Mouse (Mus musculus): ENCODE measurements around the gene Ctnnd2. TPM values are rescaled to one million over a fixed set of nuclear protein-coding genes. Genes with fewer than 3 reads are reported as not detected.
A peak's percentile ranks its signal among the peaks of the same experiment; 100 is the strongest.

Ctnnd2 gene
- polyA plus RNA-seq, 1 experiment from 2014 or later, result 2.0 TPM

GRCm38 (mm10) chr15:31023766-31024165 is 851.4 kb downstream of the Ctnnd2 start:
- Histone ChIP-seq H3K27ac (no peak overlapping the region), H3K36me3 (no peaks in the 10 kb centered on the region), H3K4me1 (replicated peaks) (no peaks in the 10 kb centered on the region), H3K27me3 (replicated peaks) (no peaks in the 10 kb centered on the region), H3K9ac (no peak overlapping the region), H3K9me3 (no peaks in the 10 kb centered on the region), H3K4me3 (replicated peaks) (no peak overlapping the region), H3K4me2 (replicated peaks) (no peak overlapping the region)
- no peak for ATAC-seq
- WGBS, result 84% methylated on average over 5 of the region's 5 CpGs

- H3K27me3 ChIP-seq (replicated peaks), result no peaks in the 10 kb centered on the region
- H3K36me3 ChIP-seq, result no peaks in the 10 kb centered on the region
- H3K4me1 ChIP-seq (replicated peaks), result no peaks in the 10 kb centered on the region
- H3K4me3 ChIP-seq (replicated peaks), result no peak overlapping the region
- H3K9ac ChIP-seq, result no peak overlapping the region
- peak; percentile 71 for ATAC-seq
- WGBS, result 72% methylated on average over 26 of the region's 26 CpGs
- H3K27ac ChIP-seq, result no peak overlapping the region
- no peak overlapping the region for H3K4me2 ChIP-seq (replicated peaks)
- H3K9me3 ChIP-seq, result no peaks in the 10 kb centered on the region
These were observed 855.2 kb downstream of the Ctnnd2 start for GRCm38 (mm10) chr15:31027448-31028230.

GRCm38 (mm10) chr15:31044983-31045382 is 872.6 kb downstream of the Ctnnd2 start:
- WGBS, result 58% methylated on average over 1 of the region's 1 CpGs
- no peaks in the 10 kb centered on the region for H3K36me3 ChIP-seq
- no peak overlapping the region for H3K9ac ChIP-seq
- H3K27me3 ChIP-seq (replicated peaks), result no peaks in the 10 kb centered on the region
- no peak overlapping the region for H3K27ac ChIP-seq
- H3K4me2 ChIP-seq (replicated peaks), result no peak overlapping the region
- H3K4me3 ChIP-seq (replicated peaks), result no peak overlapping the region
- ATAC-seq, result no peak
- H3K4me1 ChIP-seq (replicated peaks), result no peaks in the 10 kb centered on the region
- H3K9me3 ChIP-seq, result no peaks in the 10 kb centered on the region

GRCm38 (mm10) chr15:31051496-31051895 is 879.1 kb downstream of the Ctnnd2 start:
- H3K4me3 ChIP-seq (replicated peaks), result no peak overlapping the region
- no peak overlapping the region for H3K4me2 ChIP-seq (replicated peaks)
- H3K36me3 ChIP-seq, result no peaks in the 10 kb centered on the region
- H3K9ac ChIP-seq, result no peak overlapping the region
- H3K4me1 ChIP-seq (replicated peaks), result no peaks in the 10 kb centered on the region
- no peak overlapping the region for H3K27ac ChIP-seq
- H3K9me3 ChIP-seq, result no peaks in the 10 kb centered on the region
- 87% methylated on average over 5 of the region's 5 CpGs for WGBS
- ATAC-seq, result no peak
- no peaks in the 10 kb centered on the region for H3K27me3 ChIP-seq (replicated peaks)

GRCm38 (mm10) chr15:31056145-31056544 is 883.8 kb downstream of the Ctnnd2 start:
- 60% methylated on average over 3 of the region's 3 CpGs for WGBS
- no peaks in the 10 kb centered on the region for H3K4me1 ChIP-seq (replicated peaks)
- H3K4me3 ChIP-seq (replicated peaks), result no peak overlapping the region
- ATAC-seq, result no peak
- H3K4me2 ChIP-seq (replicated peaks), result no peak overlapping the region
- H3K27me3 ChIP-seq (replicated peaks), result no peaks in the 10 kb centered on the region
- H3K27ac ChIP-seq, result no peak overlapping the region
- H3K9me3 ChIP-seq, result no peaks in the 10 kb centered on the region
- H3K36me3 ChIP-seq, result no peaks in the 10 kb centered on the region
- H3K9ac ChIP-seq, result no peak overlapping the region

- no peaks in the 10 kb centered on the region for H3K36me3 ChIP-seq
- ATAC-seq, result no peak
- H3K27ac ChIP-seq, result no peak overlapping the region
- no peaks in the 10 kb centered on the region for H3K9me3 ChIP-seq
- no peak overlapping the region for H3K4me3 ChIP-seq (replicated peaks)
- no peaks in the 10 kb centered on the region for H3K4me1 ChIP-seq (replicated peaks)
- no peak overlapping the region for H3K4me2 ChIP-seq (replicated peaks)
- no peaks in the 10 kb centered on the region for H3K27me3 ChIP-seq (replicated peaks)
- no peak overlapping the region for H3K9ac ChIP-seq
- 86% methylated on average over 6 of the region's 6 CpGs for WGBS
These were observed 885.9 kb downstream of the Ctnnd2 start for GRCm38 (mm10) chr15:31058315-31058714.

GRCm38 (mm10) chr15:31063734-31064133 is 891.3 kb downstream of the Ctnnd2 start:
- WGBS, result 42% methylated on average over 3 of the region's 3 CpGs
- H3K4me1 ChIP-seq (replicated peaks), result no peaks in the 10 kb centered on the region
- no peak overlapping the region for H3K4me2 ChIP-seq (replicated peaks)
- H3K9ac ChIP-seq, result no peak overlapping the region
- no peak overlapping the region for H3K27ac ChIP-seq
- H3K9me3 ChIP-seq, result no peaks in the 10 kb centered on the region
- ATAC-seq, result no peak
- no peaks in the 10 kb centered on the region for H3K36me3 ChIP-seq
- H3K4me3 ChIP-seq (replicated peaks), result no peak overlapping the region
- no peaks in the 10 kb centered on the region for H3K27me3 ChIP-seq (replicated peaks)

- no peak overlapping the region for H3K27ac ChIP-seq
- WGBS, result 63% methylated on average over 2 of the region's 2 CpGs
- no peaks in the 10 kb centered on the region for H3K27me3 ChIP-seq (replicated peaks)
- H3K4me1 ChIP-seq (replicated peaks), result no peaks in the 10 kb centered on the region
- no peak overlapping the region for H3K9ac ChIP-seq
- H3K9me3 ChIP-seq, result no peaks in the 10 kb centered on the region
- H3K36me3 ChIP-seq, result no peaks in the 10 kb centered on the region
- H3K4me2 ChIP-seq (replicated peaks), result no peak overlapping the region
- ATAC-seq, result no peak
- no peak overlapping the region for H3K4me3 ChIP-seq (replicated peaks)
These were observed 895.7 kb downstream of the Ctnnd2 start for GRCm38 (mm10) chr15:31068127-31068526.

- H3K27ac ChIP-seq, result no peak overlapping the region
- no peaks in the 10 kb centered on the region for H3K36me3 ChIP-seq
- no peaks in the 10 kb centered on the region for H3K27me3 ChIP-seq (replicated peaks)
- H3K4me3 ChIP-seq (replicated peaks), result no peak overlapping the region
- WGBS, result 86% methylated on average over 5 of the region's 5 CpGs
- no peak overlapping the region for H3K9ac ChIP-seq
- no peaks in the 10 kb centered on the region for H3K9me3 ChIP-seq
- no peak for ATAC-seq
- no peak overlapping the region for H3K4me2 ChIP-seq (replicated peaks)
- no peaks in the 10 kb centered on the region for H3K4me1 ChIP-seq (replicated peaks)
These were observed 897.9 kb downstream of the Ctnnd2 start for GRCm38 (mm10) chr15:31070311-31070710.
